Mouse (Mus musculus) gastrocnemius, postnatal 4 days (tissue): ENCODE measurements around the gene Olfr1467. TPM values are rescaled to one million over a fixed set of nuclear protein-coding genes. Genes with fewer than 3 reads are reported as not detected.

Experiments used
- DNase-seq, 2 experiments: peaks; one replicate each; pipeline ENCODE4 v3.0.0; 2021 to 2022; ENCODE audit warnings: low spot score in 2 of 2, mixed read lengths in 2 of 2
- long read RNA-seq, 2 experiments: library from polyadenylated mRNA; stranded (forward); transcript quantifications; one replicate each; pipeline ENCODE4 v2.0.0; 2021
- total RNA-seq, 2 experiments: library from RNA; stranded (reverse); gene quantifications; 2 replicates each; pipeline ENCODE4 v1.2.3; 2021

The Olfr1467 gene
- not detected for total RNA-seq
- long read RNA-seq, experiment 1: 0 reads
- long read RNA-seq, experiment 2: 0 reads

- no peak for DNase-seq
Measured at GRCm38 (mm10) chr19:13361936-13362335, at the start of gene Olfr1467. Gene Olfr1467, plus strand, starts transcription at chr19:13362236.

- DNase-seq: no peak
Measured at GRCm38 (mm10) chr19:13315441-13315840, 46.6 kb upstream of the Olfr1467 start, which contains the start of gene Olfr1465. Gene Olfr1465, minus strand, starts transcription at chr19:13315541.

- DNase-seq: no peak
Measured at GRCm38 (mm10) chr19:13338562-13338961, 23.5 kb upstream of the Olfr1467 start, which contains the start of gene Olfr1466. Gene Olfr1466, plus strand, starts transcription at chr19:13338862.

- DNase-seq: no peak
Measured at GRCm38 (mm10) chr19:13407549-13407948, 45.5 kb downstream of the Olfr1467 start, which contains the start of gene Olfr1469. Gene Olfr1469, plus strand, starts transcription at chr19:13407849.

Other genes starting within 250 kb of the Olfr1467 start
- under 1 TPM; 0.02 to 0.03 TPM for gene Olfr1459, start 212.7 kb upstream of the Olfr1467 start, total RNA-seq
- gene Olfr1461, start 199.2 kb upstream of the Olfr1467 start, total RNA-seq: not detected
- not detected for gene Olfr1462, start 176.5 kb upstream of the Olfr1467 start, total RNA-seq
- gene Olfr1463, start 130.9 kb upstream of the Olfr1467 start, total RNA-seq: not detected
- not detected for gene Olfr1465, start 46.7 kb upstream of the Olfr1467 start, total RNA-seq
- gene Olfr1466, start 23.4 kb upstream of the Olfr1467 start, total RNA-seq: not detected
- not detected for gene Olfr1469, start 45.6 kb downstream of the Olfr1467 start, total RNA-seq
- not detected for gene Olfr1471, start 81.2 kb downstream of the Olfr1467 start, total RNA-seq
- gene Olfr1472, start 93.8 kb downstream of the Olfr1467 start, total RNA-seq: not detected
- gene Olfr1474, start 107.3 kb downstream of the Olfr1467 start, total RNA-seq: not detected
- gene Olfr1475, start 118.0 kb downstream of the Olfr1467 start, total RNA-seq: not detected
- not detected for gene Olfr1477, start 138.3 kb downstream of the Olfr1467 start, total RNA-seq
- not detected for gene Olfr1480, start 165.7 kb downstream of the Olfr1467 start, total RNA-seq
- gene Olfr1484, start 221.3 kb downstream of the Olfr1467 start, total RNA-seq: not detected